Mouse (Mus musculus) limb, embryonic 15.5 days (tissue): ENCODE measurements around the gene Sox5. TPM values are rescaled to one million over a fixed set of nuclear protein-coding genes. Genes with fewer than 3 reads are reported as not detected.

Source experiments
- ATAC-seq: fragments of 200-750 bp; cut with Nextera tagmentation; 2 replicates; pipeline ENCODE4 v1.8.0; 2017; ENCODE audit warnings: low read depth, moderate TSS enrichment; ENCODE audit not compliant: insufficient number of reproducible peaks, low FRiP score, low TSS enrichment
- H3K27ac ChIP-seq: fragments of 300-500 bp; sonication (generic); 2 replicates; pipeline ENCODE4 v1.5.1; 2015; ENCODE audit warnings: moderate library complexity, mild to moderate bottlenecking, inconsistent platforms
- H3K27me3 ChIP-seq: fragments of 300-500 bp; sonication (generic); 2 replicates; pipeline ENCODE4 v1.6.1; 2015; ENCODE audit warnings: inconsistent platforms
- H3K36me3 ChIP-seq: fragments of 300-500 bp; sonication (generic); 2 replicates; pipeline ENCODE4 v1.6.1; 2015; ENCODE audit warnings: inconsistent platforms
- H3K4me1 ChIP-seq: fragments of 300-500 bp; sonication (generic); 2 replicates; pipeline ENCODE4 v1.6.1; 2015; ENCODE audit warnings: inconsistent platforms
- H3K4me2 ChIP-seq: fragments of 300-500 bp; sonication (generic); 2 replicates; pipeline ENCODE4 v1.6.1; 2015; ENCODE audit warnings: mild to moderate bottlenecking, inconsistent platforms
- H3K4me3 ChIP-seq: fragments of 300-500 bp; sonication (generic); 2 replicates; pipeline ENCODE4 v1.5.1; 2015; ENCODE audit warnings: mild to moderate bottlenecking, inconsistent platforms
- H3K9ac ChIP-seq: fragments of 300-500 bp; sonication (generic); 2 replicates; pipeline ENCODE4 v1.6.1; 2015; ENCODE audit warnings: inconsistent platforms
- H3K9me3 ChIP-seq: fragments of 300-500 bp; sonication (generic); 2 replicates; pipeline ENCODE4 v1.6.1; 2016; ENCODE audit warnings: inconsistent platforms
- WGBS: fragments of 180-500 bp; shearing (Covaris S2); methylation state at CpG from one replicate; pipeline ENCODE4 v1.1.7; 2015; 5-methylcytosine and 5-hydroxymethylcytosine counted together
- polyA plus RNA-seq: library from polyadenylated mRNA; unstranded; fragments of >200 nt; fragmentation: Nextera tagmentation; extraction: Ambion mirVana; gene quantifications from 2 replicates; pipeline ENCODE4 v1.2.1, GENCODE M21; 2015

Gene Sox5
- polyA plus RNA-seq, 1 experiment from 2014 or later, result 36.0 TPM

DNA sequence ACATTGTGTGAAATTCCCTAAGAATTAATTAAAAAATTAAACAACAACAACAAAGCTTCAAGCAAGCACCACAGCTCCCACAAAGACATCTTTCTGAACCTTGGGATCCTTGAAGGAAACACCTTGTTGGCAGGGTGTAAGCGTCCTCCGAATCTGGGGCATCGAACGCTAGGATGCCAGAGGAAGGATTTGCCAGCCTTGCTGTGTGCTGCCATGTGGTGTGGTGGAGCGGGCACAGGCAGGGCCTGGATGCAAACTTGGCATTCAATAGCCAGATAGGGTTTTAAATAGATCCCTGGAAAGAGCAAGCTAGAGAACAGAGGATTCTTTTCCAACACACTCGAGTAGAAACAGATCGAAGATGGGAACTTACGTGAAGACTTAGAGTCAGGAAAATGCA, 322.3 kb downstream of the Sox5 start:
- no peak for ATAC-seq
- Histone ChIP-seq H3K36me3 (no peaks in the 10 kb centered on the region), H3K4me2 (no peak overlapping the region), H3K4me3 (no peak overlapping the region), H3K27ac (no peak overlapping the region), H3K4me1 (no peaks in the 10 kb centered on the region), H3K9ac (no peak overlapping the region), H3K27me3 (no peaks in the 10 kb centered on the region), H3K9me3 (no peaks in the 10 kb centered on the region)
- WGBS, result 87% methylated on average over 8 of the region's 8 CpGs

DNA sequence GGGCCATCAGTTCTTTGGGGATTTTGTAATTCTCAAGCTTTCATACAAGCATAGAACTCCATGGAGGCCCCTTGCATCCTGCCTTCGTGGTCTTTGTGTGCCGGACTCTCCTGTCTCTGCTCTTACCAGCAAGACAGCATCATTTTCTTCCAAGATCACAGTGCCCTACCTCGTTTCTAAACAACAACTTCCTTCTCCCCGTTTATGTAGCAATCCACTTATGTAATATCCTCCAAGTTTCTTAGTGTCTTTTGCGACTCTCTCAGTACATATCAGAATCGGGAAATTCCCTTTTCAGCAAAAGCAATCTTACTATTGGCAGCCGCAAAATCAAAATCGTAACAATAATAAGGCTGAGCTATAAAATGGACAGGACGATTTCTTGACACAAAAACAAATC, 324.3 kb downstream of the Sox5 start:
- Histone ChIP-seq H3K9ac (no peak overlapping the region), H3K27ac (no peak overlapping the region), H3K4me2 (no peak overlapping the region), H3K27me3 (no peaks in the 10 kb centered on the region), H3K4me3 (no peak overlapping the region), H3K4me1 (no peaks in the 10 kb centered on the region), H3K9me3 (no peaks in the 10 kb centered on the region), H3K36me3 (no peaks in the 10 kb centered on the region)
- ATAC-seq, result no peak
- 80% methylated on average over 9 of the region's 9 CpGs for WGBS

DNA sequence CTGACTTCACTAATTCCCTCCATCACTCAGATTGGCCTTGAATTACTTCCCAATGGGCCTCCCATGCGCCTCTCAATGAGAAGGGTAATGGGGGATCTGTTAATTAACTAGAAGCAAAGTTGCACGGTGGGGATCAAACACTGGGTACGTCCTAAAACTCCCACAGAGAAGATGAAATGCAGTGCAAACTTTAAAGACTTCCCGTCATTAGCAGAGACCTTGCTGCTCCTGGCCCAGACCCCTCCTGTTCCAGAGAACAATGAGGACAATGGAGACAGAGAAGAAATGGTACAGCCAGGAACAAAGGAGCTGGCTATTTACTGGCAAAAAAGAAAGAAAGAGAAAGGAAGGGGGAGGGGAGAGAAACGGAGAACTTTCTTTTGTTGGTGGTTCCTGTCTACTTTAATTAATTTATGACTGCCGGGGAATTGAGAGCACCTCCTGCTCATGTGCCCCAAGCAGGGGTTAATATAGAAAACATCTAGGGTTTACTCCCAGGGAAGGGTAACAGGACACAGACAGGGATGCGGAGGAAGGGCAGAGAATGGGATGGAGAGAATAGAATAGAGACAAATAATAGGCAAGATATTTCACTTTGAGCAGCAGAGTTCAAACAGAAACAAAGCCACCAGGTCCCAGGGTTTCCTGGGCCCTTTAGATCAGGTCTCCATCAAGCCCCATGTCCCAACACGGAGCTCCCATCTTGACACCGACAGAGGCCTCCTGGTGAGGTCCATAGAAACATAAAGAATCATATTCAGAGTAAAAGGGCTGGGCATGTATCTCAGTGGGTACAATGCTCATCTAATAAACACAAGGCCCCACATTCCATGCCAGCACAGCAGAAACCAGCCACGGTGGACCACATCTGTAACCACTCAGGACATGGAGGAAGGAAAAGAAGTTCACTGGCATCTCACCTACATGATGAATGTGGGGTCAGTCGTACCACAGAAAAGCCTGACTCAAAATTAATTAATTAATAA, 327.2 kb downstream of the Sox5 start:
- no peak for ATAC-seq
- H3K27me3 ChIP-seq, result no peaks in the 10 kb centered on the region
- no peak overlapping the region for H3K4me2 ChIP-seq
- H3K27ac ChIP-seq, result no peak overlapping the region
- no peaks in the 10 kb centered on the region for H3K9me3 ChIP-seq
- no peak overlapping the region for H3K9ac ChIP-seq
- H3K4me1 ChIP-seq, result no peaks in the 10 kb centered on the region
- no peak overlapping the region for H3K4me3 ChIP-seq
- H3K36me3 ChIP-seq, result no peaks in the 10 kb centered on the region
- 30% methylated on average over 11 of the region's 11 CpGs for WGBS

DNA sequence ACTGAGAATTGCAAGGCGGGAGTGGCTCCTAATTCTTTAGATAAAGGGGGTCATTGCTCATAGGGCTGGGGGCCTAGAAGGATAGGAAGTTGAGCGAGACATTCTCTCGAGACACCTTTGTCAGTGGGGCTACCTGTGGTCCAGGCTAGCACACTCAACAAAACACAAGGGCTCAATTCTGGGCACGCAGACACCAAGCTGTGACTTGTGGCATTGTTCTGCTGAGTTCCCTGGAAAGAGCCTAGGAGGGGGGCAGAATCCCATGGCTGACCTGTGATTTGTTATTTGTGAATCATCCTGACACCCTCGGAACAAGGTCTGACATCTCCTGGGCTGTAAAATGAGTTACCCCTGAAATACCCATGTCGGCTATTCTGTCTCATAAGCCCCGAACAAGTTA, 328.2 kb downstream of the Sox5 start:
- H3K4me3 ChIP-seq, result no peak overlapping the region
- 56% methylated on average over 7 of the region's 7 CpGs for WGBS
- no peak overlapping the region for H3K9ac ChIP-seq
- H3K4me1 ChIP-seq, result no peaks in the 10 kb centered on the region
- H3K27me3 ChIP-seq, result no peaks in the 10 kb centered on the region
- no peaks in the 10 kb centered on the region for H3K36me3 ChIP-seq
- no peaks in the 10 kb centered on the region for H3K9me3 ChIP-seq
- no peak overlapping the region for H3K27ac ChIP-seq
- H3K4me2 ChIP-seq, result no peak overlapping the region
- ATAC-seq, result no peak

DNA sequence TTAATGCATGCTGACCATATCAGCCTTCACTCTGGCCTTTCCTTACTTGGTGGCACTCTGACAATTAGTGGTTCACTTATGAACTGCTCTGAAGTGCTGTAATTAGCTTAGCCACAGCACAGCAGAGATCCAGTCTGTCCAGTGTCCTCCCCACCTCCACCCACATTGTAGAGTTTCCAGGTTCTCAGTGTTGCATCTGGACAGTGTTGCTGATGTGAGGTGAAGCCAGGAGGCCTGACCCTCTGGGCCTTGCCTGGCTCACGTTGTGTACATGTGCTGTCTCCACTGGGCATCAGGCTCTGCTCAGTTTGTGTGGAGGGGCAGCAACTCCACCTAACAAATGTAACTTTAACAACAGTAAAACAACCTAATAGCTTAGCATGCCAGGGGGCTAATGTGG, 328.6 kb downstream of the Sox5 start:
- Histone ChIP-seq H3K4me1 (no peaks in the 10 kb centered on the region), H3K36me3 (no peaks in the 10 kb centered on the region), H3K9me3 (no peaks in the 10 kb centered on the region), H3K9ac (no peak overlapping the region), H3K27ac (no peak overlapping the region), H3K4me2 (no peak overlapping the region), H3K4me3 (no peak overlapping the region), H3K27me3 (no peaks in the 10 kb centered on the region)
- ATAC-seq, result no peak
- WGBS, result 23% methylated on average over 1 of the region's 1 CpGs

DNA sequence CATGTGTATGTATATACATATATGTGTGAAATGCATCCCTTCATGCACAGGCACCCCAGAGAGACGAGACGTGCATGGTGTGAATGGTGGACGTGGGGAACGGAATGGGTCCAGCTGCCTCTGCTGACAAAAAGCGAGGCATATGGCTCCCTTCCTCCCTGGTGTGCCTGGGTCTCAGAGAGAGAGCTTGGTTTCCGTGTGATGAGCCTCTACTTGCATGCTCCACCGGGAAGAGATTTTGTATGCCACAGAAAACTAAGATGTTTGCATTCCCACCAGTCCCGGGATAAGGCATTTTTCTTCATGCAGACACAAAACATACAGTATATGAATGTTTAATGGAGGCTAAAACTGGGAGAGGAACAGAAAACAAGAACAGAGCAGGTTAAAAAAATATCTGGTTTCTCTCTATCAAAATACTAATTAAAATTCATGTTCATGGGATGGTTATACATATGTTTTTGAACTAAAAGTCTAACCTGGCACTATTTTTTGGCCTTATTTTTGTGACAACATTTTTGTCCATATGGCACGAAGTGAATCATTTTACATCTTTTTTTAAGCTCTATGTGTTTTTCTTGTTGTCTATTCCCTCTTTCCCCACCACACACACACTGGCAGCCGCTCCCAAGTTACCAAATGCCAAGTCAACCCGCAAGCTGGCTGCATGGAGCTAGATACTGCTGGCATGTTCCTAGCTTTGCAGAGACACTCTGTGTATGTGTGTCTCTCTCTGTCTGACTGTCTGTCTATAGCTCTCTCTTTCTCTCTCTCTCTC, 329.4 kb downstream of the Sox5 start:
- no peak for ATAC-seq
- no peak overlapping the region for H3K27ac ChIP-seq
- no peaks in the 10 kb centered on the region for H3K27me3 ChIP-seq
- H3K4me3 ChIP-seq, result no peak overlapping the region
- H3K4me1 ChIP-seq, result no peaks in the 10 kb centered on the region
- no peaks in the 10 kb centered on the region for H3K9me3 ChIP-seq
- H3K36me3 ChIP-seq, result no peaks in the 10 kb centered on the region
- no peak overlapping the region for H3K4me2 ChIP-seq
- no peak overlapping the region for H3K9ac ChIP-seq
- 80% methylated on average over 11 of the region's 11 CpGs for WGBS

DNA sequence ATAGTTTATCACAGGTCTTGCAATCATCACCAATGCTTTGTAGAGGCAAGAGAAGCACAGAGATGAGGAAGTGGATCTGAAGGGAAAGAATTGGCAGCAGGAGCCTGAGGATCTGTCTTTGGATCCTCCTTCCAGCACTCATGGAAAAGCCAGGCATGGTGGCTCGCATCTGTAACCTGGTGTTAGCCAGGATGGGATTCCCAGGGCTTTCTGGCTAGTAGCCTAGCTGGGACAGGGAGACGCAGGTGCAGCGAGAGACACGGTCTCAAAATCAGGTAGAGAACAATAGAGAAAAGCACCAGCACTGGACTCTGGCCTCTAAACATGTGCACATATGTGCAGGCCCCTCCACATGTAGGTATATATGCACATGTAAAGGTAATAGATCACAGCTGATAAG, 330.1 kb downstream of the Sox5 start:
- Histone ChIP-seq H3K27ac (no peak overlapping the region), H3K9me3 (no peaks in the 10 kb centered on the region), H3K9ac (no peak overlapping the region), H3K4me2 (no peak overlapping the region), H3K27me3 (no peaks in the 10 kb centered on the region), H3K36me3 (no peaks in the 10 kb centered on the region), H3K4me1 (no peaks in the 10 kb centered on the region), H3K4me3 (no peak overlapping the region)
- 88% methylated on average over 4 of the region's 4 CpGs for WGBS
- ATAC-seq, result no peak

DNA sequence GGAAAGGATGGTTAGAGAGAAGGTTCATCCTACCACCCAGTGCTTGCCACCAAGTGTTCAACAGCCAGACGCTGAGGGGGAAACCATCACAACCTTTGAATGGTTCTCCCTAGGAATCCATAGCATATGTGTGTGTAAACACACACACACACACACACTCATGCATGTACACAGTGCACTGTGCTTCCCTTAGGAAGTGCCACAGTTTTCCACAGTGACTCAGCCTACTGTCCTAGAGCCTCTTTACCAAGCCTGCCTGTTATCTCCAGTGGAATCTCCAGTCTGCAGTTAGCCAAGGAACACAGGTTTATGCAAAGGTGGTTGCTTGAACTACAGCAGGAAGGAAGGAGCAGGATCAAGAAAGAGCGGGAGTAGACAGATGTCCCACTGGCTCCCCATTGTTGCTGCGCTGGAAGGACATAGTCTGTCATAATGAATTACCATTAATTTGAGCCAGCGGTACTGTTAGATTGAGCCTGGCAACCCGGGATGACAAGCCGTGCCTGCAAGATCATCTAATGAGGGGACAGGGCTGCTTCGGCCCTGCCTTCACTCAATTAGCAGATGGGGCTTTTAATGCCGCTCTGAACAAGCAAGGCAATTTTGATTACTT, 335.9 kb downstream of the Sox5 start:
- H3K27me3 ChIP-seq, result no peaks in the 10 kb centered on the region
- no peak for ATAC-seq
- 47% methylated on average over 8 of the region's 8 CpGs for WGBS

DNA sequence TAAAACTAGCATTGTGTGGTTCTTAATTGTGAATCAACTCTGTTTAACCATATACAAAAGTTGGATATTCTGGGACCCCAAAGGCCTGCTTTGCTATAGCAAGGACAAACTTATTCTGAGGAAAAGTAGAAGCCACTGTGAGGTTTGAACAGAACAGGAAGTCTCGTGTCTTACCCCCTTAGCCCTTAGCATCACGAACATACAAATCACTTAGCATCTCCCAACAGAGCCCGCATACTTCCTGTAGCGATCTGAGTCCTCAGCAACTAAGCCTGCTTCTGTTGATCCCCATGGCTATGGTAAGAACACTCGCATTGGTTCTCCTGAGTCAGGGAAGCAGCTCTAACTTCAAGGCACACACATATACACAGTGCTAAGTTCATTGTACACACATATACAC, 337.4 kb downstream of the Sox5 start:
- Histone ChIP-seq H3K36me3 (no peaks in the 10 kb centered on the region), H3K27ac (no peak overlapping the region), H3K4me3 (no peak overlapping the region), H3K9ac (no peak overlapping the region), H3K4me2 (no peak overlapping the region), H3K27me3 (no peaks in the 10 kb centered on the region), H3K9me3 (no peaks in the 10 kb centered on the region), H3K4me1 (no peaks in the 10 kb centered on the region)
- 81% methylated on average over 5 of the region's 5 CpGs for WGBS
- no peak for ATAC-seq

More for the DNA sequence above, 335.9 kb downstream of the Sox5 start:
- no peak overlapping the region for H3K9ac ChIP-seq
- no peak overlapping the region for H3K27ac ChIP-seq
- no peaks in the 10 kb centered on the region for H3K36me3 ChIP-seq
- no peak overlapping the region for H3K4me2 ChIP-seq
- no peak overlapping the region for H3K4me3 ChIP-seq
- no peaks in the 10 kb centered on the region for H3K4me1 ChIP-seq
- no peaks in the 10 kb centered on the region for H3K9me3 ChIP-seq

DNA sequence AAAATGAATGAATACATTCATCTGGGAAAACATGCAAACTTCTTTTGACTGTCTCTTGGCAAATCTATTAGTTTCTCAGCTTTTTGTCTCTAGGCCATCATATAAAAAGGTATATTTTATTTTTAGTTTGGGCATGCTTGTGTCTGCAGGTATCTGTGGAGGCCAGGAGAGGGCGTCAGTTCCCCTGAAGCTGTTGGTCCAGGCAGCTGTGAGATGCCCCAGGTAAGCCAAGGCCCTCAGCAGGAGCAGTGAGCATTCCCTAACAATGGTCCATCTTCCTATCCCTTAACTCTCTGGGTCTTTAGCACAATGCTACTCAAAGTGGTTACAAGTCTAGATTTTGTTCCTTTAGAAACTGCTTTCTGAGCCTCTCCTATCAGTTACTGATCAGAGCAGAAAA, 338.1 kb downstream of the Sox5 start:
- ATAC-seq, result no peak
- no peaks in the 10 kb centered on the region for H3K36me3 ChIP-seq
- no peak overlapping the region for H3K27ac ChIP-seq
- H3K27me3 ChIP-seq, result no peaks in the 10 kb centered on the region
- 61% methylated on average over 1 of the region's 1 CpGs for WGBS
- H3K4me1 ChIP-seq, result no peaks in the 10 kb centered on the region
- H3K4me2 ChIP-seq, result no peak overlapping the region
- H3K9me3 ChIP-seq, result no peaks in the 10 kb centered on the region
- no peak overlapping the region for H3K4me3 ChIP-seq
- no peak overlapping the region for H3K9ac ChIP-seq

DNA sequence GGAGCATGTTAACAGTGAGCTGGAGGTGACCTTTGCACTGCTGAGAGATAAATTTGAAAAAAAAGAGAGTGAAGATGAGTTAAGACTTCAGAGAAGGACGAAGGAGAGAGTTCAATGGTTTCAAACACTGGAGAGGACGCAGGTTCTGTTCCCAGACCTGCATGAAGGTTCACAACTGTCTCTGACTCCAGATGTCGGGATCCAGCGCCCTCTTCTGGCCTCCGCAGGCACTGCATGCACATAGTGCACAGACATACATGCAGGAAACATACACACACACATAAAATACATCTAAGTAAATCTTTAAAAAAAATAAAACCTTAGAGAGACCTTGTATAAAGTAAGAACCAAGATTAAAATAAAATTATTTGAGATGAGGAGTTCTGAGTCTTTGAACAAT, 352.5 kb downstream of the Sox5 start:
- ATAC-seq, result no peak
- Histone ChIP-seq H3K4me2 (no peak overlapping the region), H3K9ac (no peak overlapping the region), H3K9me3 (no peaks in the 10 kb centered on the region), H3K4me3 (no peak overlapping the region), H3K4me1 (no peaks in the 10 kb centered on the region), H3K27ac (no peak overlapping the region), H3K36me3 (no peaks in the 10 kb centered on the region), H3K27me3 (no peaks in the 10 kb centered on the region)
- WGBS, result 73% methylated on average over 5 of the region's 5 CpGs

DNA sequence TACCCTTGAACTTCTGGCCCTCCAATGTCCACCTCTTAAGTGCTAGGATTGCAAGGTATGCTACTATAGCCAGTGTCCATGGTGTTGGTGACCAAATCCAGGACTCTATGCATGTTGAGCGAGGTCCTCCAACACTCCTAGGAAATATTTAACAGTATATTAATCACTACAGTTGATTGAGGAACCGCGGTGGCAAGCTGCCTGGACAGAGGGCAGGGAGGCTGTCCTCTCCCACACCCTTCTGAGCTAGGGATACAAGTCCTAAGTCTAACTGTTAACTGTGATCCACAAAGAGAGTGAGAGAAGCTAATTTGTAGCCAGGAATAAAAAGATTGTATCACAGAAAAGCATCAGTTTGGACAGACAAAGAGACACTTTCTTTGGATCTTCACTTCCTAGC, 373.7 kb downstream of the Sox5 start:
- no peaks in the 10 kb centered on the region for H3K36me3 ChIP-seq
- H3K9me3 ChIP-seq, result no peaks in the 10 kb centered on the region
- no peak overlapping the region for H3K4me3 ChIP-seq
- no peak overlapping the region for H3K9ac ChIP-seq
- H3K4me2 ChIP-seq, result no peak overlapping the region
- H3K27me3 ChIP-seq, result no peaks in the 10 kb centered on the region
- 88% methylated on average over 3 of the region's 3 CpGs for WGBS
- no peak for ATAC-seq
- H3K27ac ChIP-seq, result no peak overlapping the region
- H3K4me1 ChIP-seq, result no peaks in the 10 kb centered on the region
